ENCODE assay signal across 11 mouse cellular contexts in the genomic region with DNA sequence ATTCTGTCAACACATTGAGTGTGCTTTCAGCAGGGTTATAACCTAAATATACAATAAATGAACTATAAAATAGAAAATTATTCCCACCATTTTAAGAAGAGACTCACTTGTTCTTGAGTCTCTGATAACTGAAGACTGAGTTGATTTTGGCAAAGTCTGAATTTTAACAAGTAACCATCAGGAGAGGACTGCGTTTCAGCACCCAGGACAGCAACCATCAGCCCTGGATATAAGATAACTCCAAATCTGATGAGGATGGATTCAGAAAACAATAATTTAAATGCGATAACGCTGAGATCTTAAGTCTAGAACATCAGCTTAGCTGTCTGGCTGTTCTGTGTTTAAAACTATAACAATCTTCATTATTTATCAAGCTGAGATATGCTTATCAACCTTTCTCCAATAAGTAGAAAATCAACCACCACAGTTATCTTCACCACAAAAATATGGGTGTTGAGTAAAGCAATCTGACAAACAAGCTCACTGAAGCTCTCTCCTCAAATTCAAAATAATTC.
DNase-seq lines count a peak whose midpoint lies in the region; ATAC-seq and TF ChIP-seq lines count a peak whose summit lies in the region.
"Had no signal": no experiment of that assay in that cellular context is flagged by ENCODE, and none has a peak within 500 bp of the region (broad histone marks: within the 10 kb centered on the region; RNA-seq: fewer than 3 reads in every experiment).

No protein-coding gene starts in this region.

- no peak overlapping the region for H3K9ac ChIP-seq in embryonic facial prominence, embryonic 11.5 days (replicated peaks; ENCODE audit: low read length)
- no peak overlapping the region for H3K9ac ChIP-seq in heart, embryonic 12.5 days
- H3K9ac ChIP-seq: heart, embryonic 13.5 days; limb, embryonic 15.5 days had no signal

- no peak overlapping the region for H3K27ac ChIP-seq in kidney, adult 2 months (ENCODE audit: insufficient read depth, low read depth, low read length)
- no peak overlapping the region for H3K27ac ChIP-seq in embryonic facial prominence, embryonic 11.5 days (replicated peaks; ENCODE audit: low read depth, low read length)
- H3K27ac ChIP-seq in heart, embryonic 12.5 days (ENCODE audit: poor library complexity, severe bottlenecking): no peak overlapping the region
- H3K27ac ChIP-seq: heart, embryonic 13.5 days; limb, embryonic 15.5 days had no signal

- DNase-seq in kidney, postnatal 14 days: peak; percentile 3
- no peak for DNase-seq in kidney, adult 2 months
- DNase-seq in 3T3-L1 (ENCODE audit: low read depth, low spot score): peak; percentile 41
- peak; percentile 3 for DNase-seq in ES-CJ7 (ENCODE audit: low read depth, low spot score)
- peak; percentile 74 for DNase-seq in embryonic facial prominence, embryonic 11.5 days (ENCODE audit: low spot score)
- DNase-seq in cerebellum, adult 11 months: no peak
- DNase-seq: cerebellum, adult 18-20 months; right cerebral cortex, postnatal 4 days had no signal

- no peak for TF ChIP-seq POLR2A in kidney, adult 2 months (IDR thresholded peaks at IDR 0.05; ENCODE audit: low read depth, low read length)

- 52% methylated on average over 3 of the region's 3 CpGs for WGBS in kidney, adult 2 months
- 54% methylated on average over 3 of the region's 3 CpGs for WGBS in embryonic facial prominence, embryonic 11.5 days
- WGBS in heart, embryonic 12.5 days: 37% methylated on average over 3 of the region's 3 CpGs

- no peak overlapping the region for H3K4me2 ChIP-seq in embryonic facial prominence, embryonic 11.5 days (ENCODE audit: low read depth, low read length)
- no peak overlapping the region for H3K4me2 ChIP-seq in heart, embryonic 12.5 days
- H3K4me2 ChIP-seq: heart, embryonic 13.5 days; limb, embryonic 15.5 days had no signal

- no peak for ATAC-seq in embryonic facial prominence, embryonic 11.5 days (replicated peaks; ENCODE audit: insufficient number of reproducible peaks, low FRiP score, low TSS enrichment, low read depth)
- ATAC-seq in heart, embryonic 12.5 days (ENCODE audit: insufficient number of reproducible peaks, low FRiP score): no peak

- H3K4me1 ChIP-seq in kidney, adult 2 months (ENCODE audit: control insufficient read depth, insufficient read depth, low read length): no peaks in the 10 kb centered on the region
- H3K4me1 ChIP-seq in embryonic facial prominence, embryonic 11.5 days (ENCODE audit: control insufficient read depth, insufficient read depth, low read length): no peaks in the 10 kb centered on the region
- no peaks in the 10 kb centered on the region for H3K4me1 ChIP-seq in heart, embryonic 12.5 days (replicated peaks)
- H3K4me1 ChIP-seq: heart, embryonic 13.5 days; limb, embryonic 15.5 days had no signal

- H3K4me3 ChIP-seq in kidney, adult 2 months (ENCODE audit: insufficient read depth, low read depth, low read length): no peak overlapping the region
- no peak overlapping the region for H3K4me3 ChIP-seq in embryonic facial prominence, embryonic 11.5 days (ENCODE audit: low read depth, low read length)
- H3K4me3 ChIP-seq in heart, embryonic 12.5 days: no peak overlapping the region
- H3K4me3 ChIP-seq: heart, embryonic 13.5 days; limb, embryonic 15.5 days had no signal

- H3K9me3 ChIP-seq in embryonic facial prominence, embryonic 11.5 days (replicated peaks; ENCODE audit: control insufficient read depth, low read length): no peaks in the 10 kb centered on the region
- H3K9me3 ChIP-seq in heart, embryonic 12.5 days (replicated peaks): no peaks in the 10 kb centered on the region
- H3K9me3 ChIP-seq: heart, embryonic 13.5 days; limb, embryonic 15.5 days had no signal

- H3K36me3 ChIP-seq in kidney, adult 2 months (ENCODE audit: control insufficient read depth, insufficient read depth, low read length): no peaks in the 10 kb centered on the region
- no peaks in the 10 kb centered on the region for H3K36me3 ChIP-seq in embryonic facial prominence, embryonic 11.5 days (replicated peaks; ENCODE audit: control insufficient read depth, insufficient read depth, low read depth, low read length)
- no peaks in the 10 kb centered on the region for H3K36me3 ChIP-seq in heart, embryonic 12.5 days
- H3K36me3 ChIP-seq: heart, embryonic 13.5 days; limb, embryonic 15.5 days had no signal

- H3K27me3 ChIP-seq in kidney, adult 2 months (replicated peaks; ENCODE audit: control insufficient read depth, insufficient read depth, low read length): no peaks in the 10 kb centered on the region
- H3K27me3 ChIP-seq in embryonic facial prominence, embryonic 11.5 days (ENCODE audit: control insufficient read depth, insufficient read depth, low read length): no peaks in the 10 kb centered on the region
- no peaks in the 10 kb centered on the region for H3K27me3 ChIP-seq in heart, embryonic 12.5 days (replicated peaks)
- H3K27me3 ChIP-seq: heart, embryonic 13.5 days; limb, embryonic 15.5 days had no signal

- no peak for TF ChIP-seq CTCF in kidney, adult 2 months (conservative IDR thresholded peaks at IDR 0.05; ENCODE audit: insufficient read depth, insufficient read length, low read depth, low read length)

Comparison
In these comparisons a context has a peak if more than half of its experiments do, and no peak if none do; other contexts are left out.
1. DNase-seq: peak in kidney, postnatal 14 days (single experiment), 3T3-L1 (single experiment), ES-CJ7 (single experiment) and embryonic facial prominence, embryonic 11.5 days (single experiment); none in kidney, adult 2 months (single experiment) and cerebellum, adult 11 months (single experiment).